Mouse (Mus musculus): ENCODE results near the gene Kcnj1. TPM values are rescaled to one million over a fixed set of nuclear protein-coding genes. Genes with fewer than 3 reads are reported as not detected.

Kcnj1 gene
- total RNA-seq, 2 experiments from 2014 or later, result not detected

Other genes starting within 250 kb of the Kcnj1 start
- under 1 TPM; 0.35 to 0.40 TPM for gene Kcnj5, start 28.1 kb upstream of the Kcnj1 start, total RNA-seq (2021)
- gene Fli1, start 170.4 kb downstream of the Kcnj1 start, total RNA-seq (2021), result 1 to 10 TPM; 5.4 to 6.3 TPM